8 mouse cellular contexts compared by ENCODE assay signal in genomic region chr2:179973871-179974628, GRCm38 (mm10). TPM values are rescaled to one million over a fixed set of nuclear protein-coding genes. Genes with fewer than 3 reads are reported as not detected.
DNase-seq lines count a peak whose midpoint lies in the region; ATAC-seq and TF ChIP-seq lines count a peak whose summit lies in the region.

No protein-coding gene starts in this region.

- peak overlapping the region; percentile 98 for H3K4me2 ChIP-seq in lung, embryonic 14.5 days
- H3K4me2 ChIP-seq in embryonic facial prominence, embryonic 11.5 days (ENCODE audit: low read depth, low read length): peak overlapping the region; percentile 100

- H3K4me3 ChIP-seq in lung, embryonic 14.5 days (ENCODE audit: low read depth, low read length): peak overlapping the region; percentile 63
- peak overlapping the region; percentile 75 for H3K4me3 ChIP-seq in embryonic facial prominence, embryonic 11.5 days (ENCODE audit: low read depth, low read length)

- peaks cover 18% of the 10 kb centered on the region for H3K4me1 ChIP-seq in lung, embryonic 14.5 days (ENCODE audit: insufficient read depth)
- H3K4me1 ChIP-seq in embryonic facial prominence, embryonic 11.5 days (ENCODE audit: control insufficient read depth, insufficient read depth, low read length): peaks cover 3% of the 10 kb centered on the region

- WGBS in lung, embryonic 14.5 days: 21% methylated on average over 8 of the region's 8 CpGs
- WGBS in embryonic facial prominence, embryonic 11.5 days: 48% methylated on average over 8 of the region's 8 CpGs

- DNase-seq in lung, embryonic 14.5 days: no peak
- no peak for DNase-seq in lung, adult 18-20 months
- no peak for DNase-seq in embryonic facial prominence, embryonic 11.5 days (ENCODE audit: low spot score)
- peak; percentile 38 to 39 for DNase-seq in heart, postnatal 36 days
- DNase-seq in lung, postnatal 10 days: peak; percentile 11
- no peak for DNase-seq in embryo, embryonic 11 days
- no peak for DNase-seq in spleen, postnatal 14 days (ENCODE audit: low spot score in 2 of 2)
- DNase-seq in layer of hippocampus, postnatal 36 days: no peak

- peak overlapping the region; percentile 85; the same call in 1 of the 2 replicates for H3K9ac ChIP-seq in lung, embryonic 14.5 days
- peak overlapping the region; percentile 40; the same call in 1 of the 2 replicates for H3K9ac ChIP-seq in embryonic facial prominence, embryonic 11.5 days (replicated peaks; ENCODE audit: low read length)

- H3K27me3 ChIP-seq in lung, embryonic 14.5 days (ENCODE audit: insufficient read depth, low read length): no peaks in the 10 kb centered on the region
- H3K27me3 ChIP-seq in embryonic facial prominence, embryonic 11.5 days (ENCODE audit: control insufficient read depth, insufficient read depth, low read length): no peaks in the 10 kb centered on the region

- no peaks in the 10 kb centered on the region for H3K36me3 ChIP-seq in lung, embryonic 14.5 days (ENCODE audit: insufficient read depth)
- H3K36me3 ChIP-seq in embryonic facial prominence, embryonic 11.5 days (replicated peaks; ENCODE audit: control insufficient read depth, insufficient read depth, low read depth, low read length): no peaks in the 10 kb centered on the region

- no peak for TF ChIP-seq CTCF in lung, embryonic 14.5 days (IDR thresholded peaks at IDR 0.05; ENCODE audit: low read depth)

- no peaks in the 10 kb centered on the region for H3K9me3 ChIP-seq in lung, embryonic 14.5 days (ENCODE audit: low read depth, low read length)
- no peaks in the 10 kb centered on the region for H3K9me3 ChIP-seq in embryonic facial prominence, embryonic 11.5 days (replicated peaks; ENCODE audit: control insufficient read depth, low read length)

- intact Hi-C loops in heart, postnatal 36 days (cut with DNase I): loop anchor here (5.0 kb wide), 1 partner anchor 57 kb away; no protein-coding TSS in a partner anchor

- ATAC-seq in lung, embryonic 14.5 days (ENCODE audit: insufficient read depth): no peak
- no peak for ATAC-seq in embryonic facial prominence, embryonic 11.5 days (replicated peaks; ENCODE audit: insufficient number of reproducible peaks, low FRiP score, low TSS enrichment, low read depth)

- H3K27ac ChIP-seq in lung, embryonic 14.5 days (ENCODE audit: low read depth): no peak overlapping the region
- no peak overlapping the region for H3K27ac ChIP-seq in embryonic facial prominence, embryonic 11.5 days (replicated peaks; ENCODE audit: low read depth, low read length)

RNA-seq across cellular contexts. Expression of gene Taf4, which starts 2.4 kb away (rescaled TPM):
- polyA plus RNA-seq in lung, embryonic 14.5 days (2014; fragmentation: Nextera tagmentation; extraction: Ambion mirVana): 4.6 and 5.5 TPM in 2 replicates
- 4.4 and 4.9 TPM in 2 replicates for polyA plus RNA-seq in embryonic facial prominence, embryonic 11.5 days (2014; fragmentation: Nextera tagmentation; extraction: Ambion mirVana)
- total RNA-seq in heart, postnatal 36 days (2021): 10 to 100 TPM; 15.5 to 21.3 TPM
- 10 to 100 TPM; 21.3 to 22.4 TPM for total RNA-seq in layer of hippocampus, postnatal 36 days (2021)

RNA-seq across cellular contexts. Expression of gene Lsm14b, which starts 50.7 kb away (rescaled TPM):
- polyA plus RNA-seq in lung, embryonic 14.5 days (2014; fragmentation: Nextera tagmentation; extraction: Ambion mirVana): 6.5 and 6.8 TPM in 2 replicates
- polyA plus RNA-seq in embryonic facial prominence, embryonic 11.5 days (2014; fragmentation: Nextera tagmentation; extraction: Ambion mirVana): 9.8 and 11.1 TPM in 2 replicates
- total RNA-seq in heart, postnatal 36 days (2021): 10 to 100 TPM; 64.3 to 64.7 TPM
- total RNA-seq in layer of hippocampus, postnatal 36 days (2021): 100 to 1,000 TPM in 1 of 2 experiments, 10 to 100 TPM in 1; 97.5 to 105 TPM

Comparison
In these comparisons a context has a peak if more than half of its experiments do, and no peak if none do; other contexts are left out.
1. DNase-seq: peak in heart, postnatal 36 days (2 of 2) and lung, postnatal 10 days (single experiment); none in lung, embryonic 14.5 days (single experiment), lung, adult 18-20 months (0 of 2), embryonic facial prominence, embryonic 11.5 days (single experiment), embryo, embryonic 11 days (single experiment), spleen, postnatal 14 days (0 of 2) and layer of hippocampus, postnatal 36 days (0 of 2).